Mouse (Mus musculus): ENCODE measurements around the gene Pcbp4. TPM values are rescaled to one million over a fixed set of nuclear protein-coding genes. Genes with fewer than 3 reads are reported as not detected.

Pcbp4 gene
- polyA plus RNA-seq, 1 experiment, result 33.5 TPM

GRCm38 (mm10) chr9:106416826-106417225 lies 36.3 kb upstream of the Pcbp4 start:
- peaks cover 96% of the 10 kb centered on the region for H3K27me3 ChIP-seq (replicated peaks)
- no peaks in the 10 kb centered on the region for H3K36me3 ChIP-seq (replicated peaks; ENCODE audit: low read length)
- H3K9me3 ChIP-seq, result 0 out of 2 replicates have a peak, but pooled peaks cover 2% of the 10 kb centered on the region
- no peak overlapping the region for H3K4me3 ChIP-seq (replicated peaks)
- no peak for TF ChIP-seq GATA1 (IDR thresholded peaks at IDR 0.05; ENCODE audit: borderline replicate concordance, low read length)
- TF ChIP-seq FLI1 (IDR thresholded peaks at IDR 0.05; ENCODE audit: low read length), result no peak
- peaks cover 38% of the 10 kb centered on the region for H3K4me1 ChIP-seq

- Histone ChIP-seq H3K4me1 (peaks cover 32% of the 10 kb centered on the region), H3K36me3 (replicated peaks; ENCODE audit: low read length) (no peaks in the 10 kb centered on the region), H3K27me3 (replicated peaks) (peaks cover 84% of the 10 kb centered on the region), H3K9me3 (0 out of 2 replicates have a peak, but pooled peaks cover 2% of the 10 kb centered on the region), H3K4me3 (replicated peaks) (peak overlapping the region; percentile 77)
- TF ChIP-seq FLI1 (IDR thresholded peaks at IDR 0.05; ENCODE audit: low read length) (no peak), GATA1 (IDR thresholded peaks at IDR 0.05; ENCODE audit: borderline replicate concordance, low read length) (no peak)
Measured at GRCm38 (mm10) chr9:106417841-106418625, 35.1 kb upstream of the Pcbp4 start.

GRCm38 (mm10) chr9:106420608-106421007 lies 32.5 kb upstream of the Pcbp4 start:
- TF ChIP-seq GATA1 (IDR thresholded peaks at IDR 0.05; ENCODE audit: borderline replicate concordance, low read length) (no peak), FLI1 (IDR thresholded peaks at IDR 0.05; ENCODE audit: low read length) (no peak)
- H3K27me3 ChIP-seq (replicated peaks), result peaks cover 64% of the 10 kb centered on the region

GRCm38 (mm10) chr9:106421033-106421864 lies 31.8 kb upstream of the Pcbp4 start:
- peak overlapping the region; percentile 56 for H3K4me3 ChIP-seq (replicated peaks)
- no peaks in the 10 kb centered on the region for H3K36me3 ChIP-seq (replicated peaks; ENCODE audit: low read length)
- peaks cover 32% of the 10 kb centered on the region for H3K4me1 ChIP-seq
- no peaks in the 10 kb centered on the region for H3K9me3 ChIP-seq
- peaks cover 57% of the 10 kb centered on the region for H3K27me3 ChIP-seq (replicated peaks)
- TF ChIP-seq FLI1 (IDR thresholded peaks at IDR 0.05; ENCODE audit: low read length), result no peak
- no peak for TF ChIP-seq GATA1 (IDR thresholded peaks at IDR 0.05; ENCODE audit: borderline replicate concordance, low read length)

More at GRCm38 (mm10) chr9:106420608-106421007, 32.5 kb upstream of the Pcbp4 start:
- peaks cover 32% of the 10 kb centered on the region for H3K4me1 ChIP-seq
- no peak overlapping the region for H3K4me3 ChIP-seq (replicated peaks)
- H3K9me3 ChIP-seq, result no peaks in the 10 kb centered on the region
- no peaks in the 10 kb centered on the region for H3K36me3 ChIP-seq (replicated peaks; ENCODE audit: low read length)

- Histone ChIP-seq H3K9me3 (no peaks in the 10 kb centered on the region), H3K27me3 (replicated peaks) (peaks cover 53% of the 10 kb centered on the region), H3K4me3 (replicated peaks) (peak overlapping the region; percentile 56), H3K36me3 (replicated peaks; ENCODE audit: low read length) (no peaks in the 10 kb centered on the region), H3K4me1 (peaks cover 32% of the 10 kb centered on the region)
- no peak for TF ChIP-seq GATA1 (IDR thresholded peaks at IDR 0.05; ENCODE audit: borderline replicate concordance, low read length)
- no peak for TF ChIP-seq FLI1 (IDR thresholded peaks at IDR 0.05; ENCODE audit: low read length)
Measured at GRCm38 (mm10) chr9:106421865-106422160, 31.3 kb upstream of the Pcbp4 start.

GRCm38 (mm10) chr9:106428719-106429220 lies 24.3 kb upstream of the Pcbp4 start:
- TF ChIP-seq GATA1 (IDR thresholded peaks at IDR 0.05; ENCODE audit: borderline replicate concordance, low read length), result no peak
- no peak for TF ChIP-seq FLI1 (IDR thresholded peaks at IDR 0.05; ENCODE audit: low read length)
- Histone ChIP-seq H3K9me3 (no peaks in the 10 kb centered on the region), H3K27me3 (replicated peaks) (peaks cover 2% of the 10 kb centered on the region), H3K36me3 (replicated peaks; ENCODE audit: low read length) (peaks cover 31% of the 10 kb centered on the region), H3K4me3 (replicated peaks) (peak overlapping the region; percentile 98), H3K4me1 (peaks cover 33% of the 10 kb centered on the region)

GRCm38 (mm10) chr9:106429221-106430014 lies 23.7 kb upstream of the Pcbp4 start, which contains the start of gene Rpl29:
Gene Rpl29 (plus strand): TSS chr9:106429454.
- Histone ChIP-seq H3K36me3 (replicated peaks; ENCODE audit: low read length) (peaks cover 37% of the 10 kb centered on the region), H3K4me1 (peaks cover 40% of the 10 kb centered on the region), H3K27me3 (replicated peaks) (no peaks in the 10 kb centered on the region), H3K4me3 (replicated peaks) (peak within 1 kb of the TSS; percentile 98), H3K9me3 (no peaks in the 10 kb centered on the region)
- no peak for TF ChIP-seq GATA1 (IDR thresholded peaks at IDR 0.05; ENCODE audit: borderline replicate concordance, low read length)
- TF ChIP-seq FLI1 (IDR thresholded peaks at IDR 0.05; ENCODE audit: low read length), result no peak

GRCm38 (mm10) chr9:106430015-106430264 lies 23.2 kb upstream of the Pcbp4 start:
- TF ChIP-seq FLI1 (IDR thresholded peaks at IDR 0.05; ENCODE audit: low read length), result no peak
- peaks cover 45% of the 10 kb centered on the region for H3K4me1 ChIP-seq
- no peaks in the 10 kb centered on the region for H3K9me3 ChIP-seq
- peaks cover 41% of the 10 kb centered on the region for H3K36me3 ChIP-seq (replicated peaks; ENCODE audit: low read length)
- H3K4me3 ChIP-seq (replicated peaks), result peak overlapping the region; percentile 98
- no peaks in the 10 kb centered on the region for H3K27me3 ChIP-seq (replicated peaks)

- H3K4me3 ChIP-seq (replicated peaks), result no peak overlapping the region
- TF ChIP-seq FLI1 (IDR thresholded peaks at IDR 0.05; ENCODE audit: low read length), result no peak
- no peak for TF ChIP-seq GATA1 (IDR thresholded peaks at IDR 0.05; ENCODE audit: borderline replicate concordance, low read length)
- H3K27me3 ChIP-seq (replicated peaks), result no peaks in the 10 kb centered on the region
- H3K9me3 ChIP-seq, result no peaks in the 10 kb centered on the region
- H3K4me1 ChIP-seq, result peaks cover 73% of the 10 kb centered on the region
- peaks cover 50% of the 10 kb centered on the region for H3K36me3 ChIP-seq (replicated peaks; ENCODE audit: low read length)
Measured at GRCm38 (mm10) chr9:106433389-106433788, 19.7 kb upstream of the Pcbp4 start.

Measured in megakaryocyte, embryonic 14.5 days (primary cell).